Mouse (Mus musculus): ENCODE measurements around the gene Dennd2c. TPM values are rescaled to one million over a fixed set of nuclear protein-coding genes. Genes with fewer than 3 reads are reported as not detected.
"Not testable (repeated sequence)": the region's sequence is repeated elsewhere in the genome, so short reads cannot be mapped to it uniquely, and the experiment has no call there.

Gene Dennd2c
- polyA plus RNA-seq, 1 experiment from 2014 or later: 2.6 TPM

GRCm38 (mm10) chr3:103182821-103183220, 80.4 kb downstream of the Dennd2c start:
- Histone ChIP-seq H3K4me3 (no peak overlapping the region), H3K36me3 (peaks cover 21% of the 10 kb centered on the region), H3K27ac (replicated peaks) (no peak overlapping the region), H3K9me3 (no peaks in the 10 kb centered on the region), H3K27me3 (no peaks in the 10 kb centered on the region), H3K4me1 (replicated peaks) (no peaks in the 10 kb centered on the region), H3K9ac (no peak overlapping the region), H3K4me2 (no peak overlapping the region)
- ATAC-seq (ENCODE audit: low read depth): no peak
- WGBS: 84% methylated on average over 14 of the region's 14 CpGs

- ATAC-seq (ENCODE audit: low read depth); H3K4me2 ChIP-seq; H3K36me3 ChIP-seq; H3K9ac ChIP-seq; H3K9me3 ChIP-seq; H3K4me1 ChIP-seq (replicated peaks); H3K27ac ChIP-seq (replicated peaks); H3K4me3 ChIP-seq; H3K27me3 ChIP-seq: not testable (repeated sequence)
Measured at GRCm38 (mm10) chr3:103184467-103184866, 82.1 kb downstream of the Dennd2c start.

- Histone ChIP-seq H3K4me2 (no peak overlapping the region), H3K4me1 (replicated peaks) (no peaks in the 10 kb centered on the region), H3K9ac (no peak overlapping the region), H3K27me3 (no peaks in the 10 kb centered on the region), H3K4me3 (no peak overlapping the region), H3K36me3 (no peaks in the 10 kb centered on the region), H3K27ac (replicated peaks) (no peak overlapping the region), H3K9me3 (0 out of 2 replicates have a peak, but pooled peaks cover 6% of the 10 kb centered on the region)
- no peak for ATAC-seq (ENCODE audit: low read depth)
- WGBS: 61% methylated on average over 5 of the region's 5 CpGs
Measured at GRCm38 (mm10) chr3:103188451-103188850, 86.0 kb downstream of the Dennd2c start.

- WGBS: 96% methylated on average over 2 of the region's 2 CpGs
- no peaks in the 10 kb centered on the region for H3K27me3 ChIP-seq
- 0 out of 2 replicates have a peak, but pooled peaks cover 6% of the 10 kb centered on the region for H3K9me3 ChIP-seq
- H3K9ac ChIP-seq: no peak overlapping the region
- no peak overlapping the region for H3K4me2 ChIP-seq
- ATAC-seq (ENCODE audit: low read depth): no peak
- H3K4me3 ChIP-seq: no peak overlapping the region
- no peak overlapping the region for H3K27ac ChIP-seq (replicated peaks)
- no peaks in the 10 kb centered on the region for H3K4me1 ChIP-seq (replicated peaks)
- no peaks in the 10 kb centered on the region for H3K36me3 ChIP-seq
Measured at GRCm38 (mm10) chr3:103188856-103189255, 86.5 kb downstream of the Dennd2c start.

GRCm38 (mm10) chr3:103192161-103192560, 89.8 kb downstream of the Dennd2c start:
- H3K9me3 ChIP-seq: 0 out of 2 replicates have a peak, but pooled peaks cover 6% of the 10 kb centered on the region
- no peaks in the 10 kb centered on the region for H3K36me3 ChIP-seq
- H3K4me1 ChIP-seq (replicated peaks): no peaks in the 10 kb centered on the region
- H3K27ac ChIP-seq (replicated peaks): no peak overlapping the region
- no peak overlapping the region for H3K9ac ChIP-seq
- no peaks in the 10 kb centered on the region for H3K27me3 ChIP-seq
- 93% methylated on average over 4 of the region's 4 CpGs for WGBS
- H3K4me2 ChIP-seq: no peak overlapping the region
- H3K4me3 ChIP-seq: no peak overlapping the region
- ATAC-seq (ENCODE audit: low read depth): no peak

GRCm38 (mm10) chr3:103193186-103193585, 90.8 kb downstream of the Dennd2c start:
- H3K36me3 ChIP-seq: no peaks in the 10 kb centered on the region
- no peaks in the 10 kb centered on the region for H3K4me1 ChIP-seq (replicated peaks)
- H3K27ac ChIP-seq (replicated peaks): no peak overlapping the region
- H3K4me2 ChIP-seq: no peak overlapping the region
- WGBS: 82% methylated on average over 1 of the region's 1 CpGs
- ATAC-seq (ENCODE audit: low read depth): no peak
- no peak overlapping the region for H3K9ac ChIP-seq
- no peak overlapping the region for H3K4me3 ChIP-seq
- 0 out of 2 replicates have a peak, but pooled peaks cover 6% of the 10 kb centered on the region for H3K9me3 ChIP-seq
- H3K27me3 ChIP-seq: no peaks in the 10 kb centered on the region

GRCm38 (mm10) chr3:103196320-103196823, 94.0 kb downstream of the Dennd2c start:
- Histone ChIP-seq H3K36me3 (no peaks in the 10 kb centered on the region), H3K27ac (replicated peaks) (no peak overlapping the region), H3K4me3 (no peak overlapping the region), H3K4me2 (no peak overlapping the region), H3K27me3 (no peaks in the 10 kb centered on the region), H3K9me3 (0 out of 2 replicates have a peak, but pooled peaks cover 6% of the 10 kb centered on the region), H3K4me1 (replicated peaks) (no peaks in the 10 kb centered on the region), H3K9ac (no peak overlapping the region)
- ATAC-seq (ENCODE audit: low read depth): no peak
- 81% methylated on average over 7 of the region's 7 CpGs for WGBS

GRCm38 (mm10) chr3:103199386-103199785, 97.0 kb downstream of the Dennd2c start:
- no peaks in the 10 kb centered on the region for H3K36me3 ChIP-seq
- H3K27ac ChIP-seq (replicated peaks): no peak overlapping the region
- no peak overlapping the region for H3K4me3 ChIP-seq
- no peak overlapping the region for H3K4me2 ChIP-seq
- H3K9me3 ChIP-seq: 0 out of 2 replicates have a peak, but pooled peaks cover 3% of the 10 kb centered on the region
- no peak for ATAC-seq (ENCODE audit: low read depth)
- H3K4me1 ChIP-seq (replicated peaks): no peaks in the 10 kb centered on the region
- H3K27me3 ChIP-seq: no peaks in the 10 kb centered on the region
- H3K9ac ChIP-seq: no peak overlapping the region
- WGBS: 88% methylated on average over 5 of the region's 5 CpGs

- not testable (repeated sequence) for H3K9ac ChIP-seq; H3K4me3 ChIP-seq; H3K36me3 ChIP-seq; ATAC-seq (ENCODE audit: low read depth); H3K9me3 ChIP-seq; H3K4me1 ChIP-seq (replicated peaks); H3K4me2 ChIP-seq; H3K27me3 ChIP-seq; H3K27ac ChIP-seq (replicated peaks)
- 97% methylated on average over 7 of the region's 7 CpGs for WGBS
Measured at GRCm38 (mm10) chr3:103201105-103201504, 98.7 kb downstream of the Dennd2c start.

GRCm38 (mm10) chr3:103203554-103203953, 101.2 kb downstream of the Dennd2c start:
- Histone ChIP-seq H3K9me3 (0 out of 2 replicates have a peak, but pooled peaks cover 3% of the 10 kb centered on the region), H3K36me3 (no peaks in the 10 kb centered on the region), H3K27me3 (no peaks in the 10 kb centered on the region), H3K4me2 (no peak overlapping the region), H3K4me3 (no peak overlapping the region), H3K9ac (no peak overlapping the region), H3K27ac (replicated peaks) (no peak overlapping the region), H3K4me1 (replicated peaks) (no peaks in the 10 kb centered on the region)
- no peak for ATAC-seq (ENCODE audit: low read depth)
- WGBS: 94% methylated on average over 1 of the region's 1 CpGs

- 0 out of 2 replicates have a peak, but pooled peaks cover 3% of the 10 kb centered on the region for H3K9me3 ChIP-seq
- WGBS: 92% methylated on average over 3 of the region's 3 CpGs
- H3K36me3 ChIP-seq: no peaks in the 10 kb centered on the region
- H3K9ac ChIP-seq: no peak overlapping the region
- H3K4me2 ChIP-seq: no peak overlapping the region
- no peak overlapping the region for H3K27ac ChIP-seq (replicated peaks)
- H3K4me1 ChIP-seq (replicated peaks): no peaks in the 10 kb centered on the region
- no peak overlapping the region for H3K4me3 ChIP-seq
- H3K27me3 ChIP-seq: no peaks in the 10 kb centered on the region
- ATAC-seq (ENCODE audit: low read depth): no peak
Measured at GRCm38 (mm10) chr3:103204445-103204844, 102.0 kb downstream of the Dennd2c start.

GRCm38 (mm10) chr3:103206393-103206792, 104.0 kb downstream of the Dennd2c start:
- ATAC-seq (ENCODE audit: low read depth): no peak
- Histone ChIP-seq H3K4me3 (no peak overlapping the region), H3K9ac (no peak overlapping the region), H3K36me3 (no peaks in the 10 kb centered on the region), H3K27me3 (no peaks in the 10 kb centered on the region), H3K4me1 (replicated peaks) (no peaks in the 10 kb centered on the region), H3K4me2 (no peak overlapping the region), H3K9me3 (0 out of 2 replicates have a peak, but pooled peaks cover 3% of the 10 kb centered on the region), H3K27ac (replicated peaks) (no peak overlapping the region)
- 92% methylated on average over 6 of the region's 6 CpGs for WGBS

- Histone ChIP-seq H3K27me3 (no peaks in the 10 kb centered on the region), H3K4me3 (no peak overlapping the region), H3K4me2 (no peak overlapping the region), H3K27ac (replicated peaks) (no peak overlapping the region), H3K4me1 (replicated peaks) (no peaks in the 10 kb centered on the region), H3K9ac (no peak overlapping the region), H3K9me3 (0 out of 2 replicates have a peak, but pooled peaks cover 3% of the 10 kb centered on the region), H3K36me3 (no peaks in the 10 kb centered on the region)
- no peak for ATAC-seq (ENCODE audit: low read depth)
- 36% methylated on average over 5 of the region's 5 CpGs for WGBS
Measured at GRCm38 (mm10) chr3:103207749-103208148, 105.3 kb downstream of the Dennd2c start.
